In the genomic region with DNA sequence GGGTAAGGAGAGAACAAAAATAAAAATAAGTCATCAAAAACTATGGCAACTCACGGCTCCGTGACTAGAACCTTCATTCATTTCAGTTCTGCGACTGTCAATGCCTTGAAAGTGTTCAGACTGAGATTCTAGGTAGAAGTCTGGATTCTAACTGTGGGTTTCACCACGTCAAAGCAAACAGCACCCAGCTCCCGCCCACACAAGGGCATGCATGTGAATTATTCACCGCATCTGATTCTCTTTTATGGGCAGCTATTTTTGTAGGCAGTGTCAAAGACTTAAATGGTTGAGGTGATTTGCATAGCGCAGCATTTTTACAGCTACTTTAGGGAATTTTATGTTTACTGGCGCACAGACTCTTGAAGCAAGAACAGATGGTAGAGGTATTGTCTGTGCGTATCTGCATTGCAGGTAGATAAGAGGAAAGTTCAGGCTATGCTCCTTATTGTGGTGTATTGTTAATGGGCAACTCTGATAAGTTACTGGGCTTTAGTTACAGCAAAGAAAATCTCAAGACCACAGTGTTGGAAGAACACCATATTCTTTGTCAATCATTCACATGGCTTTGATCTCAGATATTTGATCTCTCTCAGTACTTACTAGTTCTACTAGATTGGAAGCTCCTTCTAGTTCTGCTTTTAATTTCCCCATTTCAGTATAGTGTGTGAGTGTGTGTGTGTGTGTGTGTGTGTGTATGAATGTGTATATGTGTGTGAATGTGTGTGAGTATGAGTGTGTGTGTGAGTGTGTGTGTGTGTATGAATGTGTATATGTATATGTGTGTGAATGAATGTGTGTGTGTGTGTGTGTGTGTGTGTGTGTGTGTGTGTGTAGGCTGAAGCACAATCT, we compare ENCODE assay signal across 18 mouse cellular contexts. TPM values are rescaled to one million over a fixed set of nuclear protein-coding genes. Genes with fewer than 3 reads are reported as not detected.
DNase-seq lines count a peak whose midpoint lies in the region; ATAC-seq lines count a peak whose summit lies in the region.
"Had no signal": no experiment of that assay in that cellular context is flagged by ENCODE, and none has a peak within 500 bp of the region (broad histone marks: within the 10 kb centered on the region; RNA-seq: fewer than 3 reads in every experiment).

TSS of gene Gm33543 (minus strand) at position 142 of the 849 bp plus-strand sequence.

- no peaks in the 10 kb centered on the region for H3K36me3 ChIP-seq in kidney, embryonic 15.5 days
- H3K36me3 ChIP-seq: heart, embryonic 13.5 days had no signal

- peaks cover 8% of the 10 kb centered on the region; the same call in 1 of the 2 replicates for H3K4me1 ChIP-seq in kidney, embryonic 15.5 days

- no peaks in the 10 kb centered on the region for H3K27me3 ChIP-seq in kidney, embryonic 15.5 days

- DNase-seq in right cerebral cortex, adult 18-20 months, result peak; percentile 14
- no peak for DNase-seq in right cerebral cortex, adult 2 months (ENCODE audit: low spot score in 2 of 2)
- DNase-seq in T-cell, adult 2 months (ENCODE audit: low spot score), result peak; percentile 51
- no peak for DNase-seq in adrenal gland, adult (ENCODE audit: inconsistent age in 2 of 2, low spot score in 1 of 2)
- no peak for DNase-seq in ovary, postnatal 36 days (ENCODE audit: low spot score)
- DNase-seq in yolk sac, embryonic 10.5 days (ENCODE audit: low spot score), result no peak
- DNase-seq: adrenal gland, adult 8-10 months; cerebellum, adult 9-10 months; gastrocnemius, postnatal 14 days had no signal

- WGBS in kidney, embryonic 15.5 days, result 69% methylated on average over 9 of the region's 9 CpGs

- H3K9me3 ChIP-seq in kidney, embryonic 15.5 days (replicated peaks), result no peaks in the 10 kb centered on the region
- H3K9me3 ChIP-seq: heart, embryonic 13.5 days had no signal

- no peak within 1 kb of the TSS for H3K9ac ChIP-seq in kidney, embryonic 15.5 days
- H3K9ac ChIP-seq: heart, embryonic 13.5 days had no signal

- H3K27ac ChIP-seq in kidney, embryonic 15.5 days, result peak within 1 kb of the TSS; percentile 34
- H3K27ac ChIP-seq: heart, embryonic 13.5 days had no signal

- no peak within 1 kb of the TSS for H3K4me3 ChIP-seq in kidney, embryonic 15.5 days (replicated peaks)
- H3K4me3 ChIP-seq: heart, embryonic 13.5 days had no signal

- 0 out of 2 replicates have a peak, but pooled peaks have one; percentile 9 for ATAC-seq in kidney, embryonic 15.5 days (replicated peaks; ENCODE audit: low FRiP score)
- ATAC-seq in neutrophil, adult 5-6 weeks (ENCODE audit: extremely low read depth, insufficient number of reproducible peaks, low FRiP score, poor library complexity, severe bottlenecking), result peak; percentile 52; the same call in 1 of the 2 replicates
- ATAC-seq: forebrain, embryonic 16.5 days had no signal

- no peak within 1 kb of the TSS; the same call in 1 of the 2 replicates for H3K4me2 ChIP-seq in kidney, embryonic 15.5 days
- H3K4me2 ChIP-seq: heart, embryonic 13.5 days had no signal

RNA-seq across cellular contexts. Expression of gene Gm33543, which starts in this region (rescaled TPM):
- 0.09 and 0.18 TPM in 2 replicates for polyA plus RNA-seq in kidney, embryonic 15.5 days (2015; fragmentation: Nextera tagmentation; extraction: Ambion mirVana)
- total RNA-seq in neutrophil, adult 5-6 weeks (2017), result 0.25 and 0.47 TPM in 2 replicates
- total RNA-seq: adrenal gland, adult 8-10 months had no signal
- polyA plus RNA-seq: forebrain, embryonic 16.5 days; heart, embryonic 13.5 days; hindbrain, embryonic 11.5 days; limb, embryonic 14.5 days; lung, embryonic 16.5 days; small intestine, adult 2 months; stomach, embryonic 16.5 days had no signal

Comparison
In these comparisons a context has a peak if more than half of its experiments do, and no peak if none do; other contexts are left out.
1. DNase-seq: peak in right cerebral cortex, adult 18-20 months (single experiment) and T-cell, adult 2 months (single experiment); none in right cerebral cortex, adult 2 months (0 of 2), adrenal gland, adult (0 of 2), ovary, postnatal 36 days (single experiment) and yolk sac, embryonic 10.5 days (single experiment).
2. Peak in ATAC-seq and H3K27ac ChIP-seq in kidney, embryonic 15.5 days; RNA of the gene not detected or under 1 TPM.
3. Peak in ATAC-seq in neutrophil, adult 5-6 weeks; RNA of the gene not detected or under 1 TPM.